Mouse (Mus musculus): Measurements from ENCODE around the gene Stmn1.

The Stmn1 gene

GRCm38 (mm10) chr4:134468215-134468575 is at the start of gene Stmn1:
Gene Stmn1 (plus strand): TSS chr4:134468320.
- peak; percentile 85 to 94 for DNase-seq (ENCODE audit: low spot score in 2 of 2)

- no peak for DNase-seq (ENCODE audit: low spot score in 2 of 2)
Measured at GRCm38 (mm10) chr4:134421971-134422370, 46.1 kb upstream of the Stmn1 start.

GRCm38 (mm10) chr4:134423949-134424348 is 44.2 kb upstream of the Stmn1 start:
- no peak for DNase-seq (ENCODE audit: low spot score in 2 of 2)

- DNase-seq (ENCODE audit: low spot score in 2 of 2), result no peak
Measured at GRCm38 (mm10) chr4:134425088-134425487, 43.0 kb upstream of the Stmn1 start.

- DNase-seq (ENCODE audit: low spot score in 2 of 2), result peak in 1 of 2 experiments; percentile 70
Measured at GRCm38 (mm10) chr4:134430381-134431004, 37.6 kb upstream of the Stmn1 start.

GRCm38 (mm10) chr4:134432686-134433360 is 35.3 kb upstream of the Stmn1 start:
- DNase-seq (ENCODE audit: low spot score in 2 of 2), result peak in 1 of 2 experiments; percentile 39

- DNase-seq (ENCODE audit: low spot score in 2 of 2), result no peak
Measured at GRCm38 (mm10) chr4:134436185-134436584, 31.9 kb upstream of the Stmn1 start.

GRCm38 (mm10) chr4:134436659-134437058 is 31.5 kb upstream of the Stmn1 start:
- no peak for DNase-seq (ENCODE audit: low spot score in 2 of 2)

- DNase-seq (ENCODE audit: low spot score in 2 of 2), result no peak
Measured at GRCm38 (mm10) chr4:134439119-134439518, 29.0 kb upstream of the Stmn1 start.

GRCm38 (mm10) chr4:134439919-134440318 is 28.2 kb upstream of the Stmn1 start:
- DNase-seq (ENCODE audit: low spot score in 2 of 2), result no peak

GRCm38 (mm10) chr4:134442216-134442615 is 25.9 kb upstream of the Stmn1 start:
- DNase-seq (ENCODE audit: low spot score in 2 of 2), result no peak

GRCm38 (mm10) chr4:134443589-134443988 is 24.5 kb upstream of the Stmn1 start:
- DNase-seq (ENCODE audit: low spot score in 2 of 2), result no peak

- no peak for DNase-seq (ENCODE audit: low spot score in 2 of 2)
Measured at GRCm38 (mm10) chr4:134444949-134445348, 23.2 kb upstream of the Stmn1 start.

- DNase-seq (ENCODE audit: low spot score in 2 of 2), result no peak
Measured at GRCm38 (mm10) chr4:134445489-134445888, 22.6 kb upstream of the Stmn1 start.

GRCm38 (mm10) chr4:134447966-134448365 is 20.2 kb upstream of the Stmn1 start:
- no peak for DNase-seq (ENCODE audit: low spot score in 2 of 2)

GRCm38 (mm10) chr4:134449595-134450391 is 18.3 kb upstream of the Stmn1 start:
- DNase-seq (ENCODE audit: low spot score in 2 of 2), result peak; percentile 53 to 78

- peak in 1 of 2 experiments; percentile 42 for DNase-seq (ENCODE audit: low spot score in 2 of 2)
Measured at GRCm38 (mm10) chr4:134450392-134451195, 17.5 kb upstream of the Stmn1 start.

GRCm38 (mm10) chr4:134451484-134451883 is 16.6 kb upstream of the Stmn1 start:
- DNase-seq (ENCODE audit: low spot score in 2 of 2), result no peak

- no peak for DNase-seq (ENCODE audit: low spot score in 2 of 2)
Measured at GRCm38 (mm10) chr4:134453619-134454400, 14.3 kb upstream of the Stmn1 start.

GRCm38 (mm10) chr4:134455310-134455709 is 12.8 kb upstream of the Stmn1 start:
- DNase-seq (ENCODE audit: low spot score in 2 of 2), result no peak
